Mouse (Mus musculus): Measurements from ENCODE around the gene Dchs1. TPM values are rescaled to one million over a fixed set of nuclear protein-coding genes. Genes with fewer than 3 reads are reported as not detected.

The Dchs1 gene
- polyA plus RNA-seq (2012; rRNA removed; ENCODE audit: low replicate concordance) = 2.5 and 3.3 TPM in 2 replicates

GRCm38 (mm10) chr7:105787285-105788140 is at the start of gene Dchs1:
Gene Dchs1 (minus strand): TSS chr7:105787654.

DNA sequence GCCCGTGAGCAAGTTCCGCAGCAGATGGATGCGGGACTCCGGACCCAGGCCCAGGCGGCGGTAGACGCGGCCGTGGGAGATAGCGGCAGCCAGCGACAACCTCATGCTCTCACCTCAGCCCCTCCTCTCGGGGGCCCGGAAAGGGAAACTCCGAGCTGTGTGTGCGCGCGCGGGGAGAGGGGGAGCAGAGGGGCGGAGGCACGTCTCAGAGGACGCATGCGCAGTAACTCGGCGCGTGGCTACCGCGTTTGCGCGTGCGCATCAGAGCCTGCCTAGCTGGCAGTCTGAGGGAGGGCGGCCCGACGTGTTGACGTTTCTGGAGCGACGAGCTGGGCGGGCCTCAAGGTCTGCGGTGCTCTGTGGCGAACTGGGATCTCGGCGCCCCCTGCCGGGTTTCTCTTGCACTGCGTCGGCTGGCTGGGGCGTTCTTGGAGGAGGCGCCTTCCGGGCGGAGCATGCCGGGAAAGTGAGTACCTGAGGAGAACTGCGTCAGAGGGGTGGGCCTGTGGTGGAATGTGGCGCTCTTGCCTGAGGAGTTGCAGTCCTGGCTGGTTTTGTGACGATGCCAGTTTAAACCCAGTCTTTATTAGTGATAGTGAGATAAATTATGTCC is 23.5 kb upstream of the Dchs1 start, which contains the start of gene Mrpl17:
Gene Mrpl17, minus strand, starts transcription at position 223 of the 613 bp plus-strand sequence.

GRCm38 (mm10) chr7:105751491-105752433 is 35.7 kb downstream of the Dchs1 start, which contains the start of gene Tpp1:
Gene Tpp1 (minus strand): TSS chr7:105752235.

GRCm38 (mm10) chr7:105743926-105744590 is 43.4 kb downstream of the Dchs1 start, which contains the start of gene Taf10:
Gene Taf10 (minus strand): TSS chr7:105744361.

GRCm38 (mm10) chr7:105736911-105737521 is 50.4 kb downstream of the Dchs1 start, which contains the start of gene Rrp8:
Gene Rrp8 (minus strand): TSS chr7:105737385.

GRCm38 (mm10) chr7:105736264-105736901 is 51.1 kb downstream of the Dchs1 start, which contains the start of gene Ilk:
Gene Ilk (plus strand): TSS chr7:105736592.

Other genes with a start within 250 kb of the Dchs1 start
- gene Smpd1, start 233.3 kb downstream of the Dchs1 start, polyA plus RNA-seq (2012; rRNA removed; ENCODE audit: low replicate concordance) = 11.4 and 16.6 TPM in 2 replicates
- gene Apbb1, start 206.0 kb downstream of the Dchs1 start, polyA plus RNA-seq (2012; rRNA removed; ENCODE audit: low replicate concordance) = 17.9 and 21.9 TPM in 2 replicates
- 0.15 and 0.50 TPM in 2 replicates for gene Hpx, start 187.5 kb downstream of the Dchs1 start, polyA plus RNA-seq (2012; rRNA removed; ENCODE audit: low replicate concordance)
- 13.5 and 19.7 TPM in 2 replicates for gene Trim3, start 154.1 kb downstream of the Dchs1 start, polyA plus RNA-seq (2012; rRNA removed; ENCODE audit: low replicate concordance)
- gene Timm10b, start 147.6 kb downstream of the Dchs1 start, polyA plus RNA-seq (2012; rRNA removed; ENCODE audit: low replicate concordance) = 87.5 and 178 TPM in 2 replicates
- 39.4 and 72.4 TPM in 2 replicates for gene Arfip2, start 147.2 kb downstream of the Dchs1 start, polyA plus RNA-seq (2012; rRNA removed; ENCODE audit: low replicate concordance)
- 359 and 495 TPM in 2 replicates for gene Gm45799, start 147.1 kb downstream of the Dchs1 start, polyA plus RNA-seq (2012; rRNA removed; ENCODE audit: low replicate concordance)
- gene Dnhd1, start 136.8 kb downstream of the Dchs1 start, polyA plus RNA-seq (2012; rRNA removed; ENCODE audit: low replicate concordance) = 0.39 and 0.41 TPM in 2 replicates
- 40.4 and 43.6 TPM in 2 replicates for gene Ilk, start 51.1 kb downstream of the Dchs1 start, polyA plus RNA-seq (2012; rRNA removed; ENCODE audit: low replicate concordance)
- gene Rrp8, start 50.3 kb downstream of the Dchs1 start, polyA plus RNA-seq (2012; rRNA removed; ENCODE audit: low replicate concordance) = 2.2 and 3.2 TPM in 2 replicates
- gene Taf10, start 43.3 kb downstream of the Dchs1 start, polyA plus RNA-seq (2012; rRNA removed; ENCODE audit: low replicate concordance) = 472 and 915 TPM in 2 replicates
- 41.0 and 106 TPM in 2 replicates for gene Tpp1, start 35.4 kb downstream of the Dchs1 start, polyA plus RNA-seq (2012; rRNA removed; ENCODE audit: low replicate concordance)
- gene Mrpl17, start 23.4 kb upstream of the Dchs1 start, polyA plus RNA-seq (2012; rRNA removed; ENCODE audit: low replicate concordance) = 80.0 and 139 TPM in 2 replicates
- gene Gm4070, start 166.3 kb upstream of the Dchs1 start, polyA plus RNA-seq (2012; rRNA removed; ENCODE audit: low replicate concordance) = 0.06 and 0.18 TPM in 2 replicates

Data from duodenum, adult 2 months (tissue).